Mouse (Mus musculus) kidney, postnatal 0 days (tissue): ENCODE results near the gene Xrcc4. TPM values are rescaled to one million over a fixed set of nuclear protein-coding genes. Genes with fewer than 3 reads are reported as not detected.

Source experiments
- ATAC-seq: fragments of 200-750 bp; cut with Nextera tagmentation; replicated peaks from 2 replicates; pipeline ENCODE4 v1.8.0; 2017; ENCODE audit warnings: low read depth, moderate number of reproducible peaks, moderate TSS enrichment, moderate library complexity; ENCODE audit not compliant: low FRiP score
- DNase-seq: peaks from one replicate; pipeline ENCODE4 v3.0.0-alpha.2; 2016; ENCODE audit warnings: low spot score
- H3K27ac ChIP-seq: fragments of 300-500 bp; sonication (generic); 2 replicates; pipeline ENCODE4 v1.5.1; 2014; ENCODE audit warnings: mild to moderate bottlenecking
- H3K27me3 ChIP-seq: fragments of 300-500 bp; sonication (generic); 2 replicates; pipeline ENCODE4 v1.6.1; 2014; ENCODE audit warnings: low read length, mixed read lengths; ENCODE audit not compliant: insufficient read depth
- H3K36me3 ChIP-seq: fragments of 300-500 bp; sonication (generic); 2 replicates; pipeline ENCODE4 v1.6.1; 2014; ENCODE audit warnings: low read length, mixed read lengths; ENCODE audit not compliant: insufficient read depth
- H3K4me1 ChIP-seq: fragments of 300-500 bp; sonication (generic); replicated peaks from 2 replicates; pipeline ENCODE4 v1.6.1; 2014; ENCODE audit warnings: antibody characterized with exemption, low read length, mixed read lengths; ENCODE audit not compliant: insufficient read depth
- H3K4me2 ChIP-seq: fragments of 300-500 bp; sonication (generic); 2 replicates; pipeline ENCODE4 v1.6.1; 2014; ENCODE audit warnings: mild to moderate bottlenecking, low read length, moderate library complexity, mixed read lengths
- H3K4me3 ChIP-seq: fragments of 300-500 bp; sonication (generic); replicated peaks from 2 replicates; pipeline ENCODE4 v1.5.1; 2014; ENCODE audit warnings: low read depth, low read length
- H3K9ac ChIP-seq: fragments of 300-500 bp; sonication (generic); 2 replicates; pipeline ENCODE4 v1.6.1; 2014; ENCODE audit warnings: low read depth, low read length
- H3K9me3 ChIP-seq: fragments of 300-500 bp; sonication (generic); replicated peaks from 2 replicates; pipeline ENCODE4 v1.6.1; 2016; ENCODE audit warnings: low read length, inconsistent platforms, mixed read lengths
- CTCF ChIP-seq: IDR thresholded peaks from 2 replicates; pipeline ENCODE4 v1.5.1; 2016; ENCODE audit warnings: antibody characterized with exemption, low read depth, mild to moderate bottlenecking, moderate library complexity
- WGBS: fragments of 180-500 bp; shearing (Covaris S2); extraction: QIAGEN DNeasy Blood & Tissue Kit; methylation state at CpG from one replicate; pipeline ENCODE4 v1.1.7; 2014; 5-methylcytosine and 5-hydroxymethylcytosine counted together
- polyA plus RNA-seq: library from polyadenylated mRNA; unstranded; fragments of >200 nt; fragmentation: Nextera tagmentation; extraction: Ambion mirVana; gene quantifications from 2 replicates; pipeline ENCODE4 v1.2.1, GENCODE M21; 2015

Gene Xrcc4
- polyA plus RNA-seq, 1 experiment from 2014 or later, result 20.8 TPM

DNA sequence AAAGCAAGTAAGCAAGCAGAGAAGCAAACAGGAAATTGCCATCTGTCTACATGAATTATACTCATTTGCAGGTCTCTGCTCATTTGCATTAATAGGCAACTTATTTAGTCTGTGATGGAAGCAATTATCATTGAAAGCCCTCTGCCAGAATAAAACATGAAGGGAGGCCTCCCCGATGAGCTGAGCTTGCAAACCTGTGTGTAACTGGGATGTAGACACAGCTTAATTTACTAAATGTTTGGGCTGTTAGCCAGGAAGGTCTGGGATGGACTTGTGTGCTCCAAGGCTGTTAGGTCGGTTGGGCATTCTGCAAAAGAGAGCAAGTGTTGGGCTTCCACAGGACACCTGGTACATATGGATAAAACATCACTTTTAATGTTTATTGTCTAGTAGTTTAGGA is 208.1 kb downstream of the Xrcc4 start:
- Histone ChIP-seq H3K9me3 (no peaks in the 10 kb centered on the region), H3K27ac (no peak overlapping the region), H3K4me1 (no peaks in the 10 kb centered on the region), H3K9ac (no peak overlapping the region), H3K27me3 (no peaks in the 10 kb centered on the region), H3K36me3 (no peaks in the 10 kb centered on the region), H3K4me2 (no peak overlapping the region), H3K4me3 (no peak overlapping the region)
- no peak for TF ChIP-seq CTCF
- ATAC-seq (no peak), DNase-seq (no peak)
- 47% methylated on average over 2 of the region's 2 CpGs for WGBS

DNA sequence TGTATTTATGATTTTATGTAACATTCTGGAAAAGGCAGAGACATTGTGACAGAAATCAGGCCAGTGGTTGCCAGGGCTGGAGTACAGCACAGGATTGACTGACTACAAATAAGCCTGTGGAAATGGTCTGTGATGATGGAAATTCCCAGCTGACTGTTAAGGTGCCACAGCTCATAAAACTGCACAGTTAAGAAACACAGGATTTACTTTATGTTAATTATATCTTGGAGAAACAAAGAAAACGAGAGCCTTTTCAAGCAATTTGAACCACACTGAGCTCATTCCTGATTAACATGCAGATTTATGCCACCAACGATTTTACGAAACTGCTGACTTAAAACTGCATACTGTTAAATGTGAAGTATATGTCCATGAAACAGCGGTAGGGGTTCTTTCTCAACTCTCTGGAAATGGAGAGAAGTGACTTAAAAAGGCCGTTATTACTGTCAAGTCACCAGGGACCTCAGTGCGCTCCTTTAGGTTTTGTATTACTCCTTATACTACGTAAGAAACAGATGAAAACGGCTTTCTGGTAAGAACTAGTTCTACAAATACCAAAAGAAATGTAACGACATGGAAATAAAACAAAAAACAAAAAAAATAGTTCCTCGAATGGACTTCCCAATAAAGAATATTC is 210.5 kb downstream of the Xrcc4 start:
- Histone ChIP-seq H3K36me3 (no peaks in the 10 kb centered on the region), H3K4me3 (no peak overlapping the region), H3K27me3 (no peaks in the 10 kb centered on the region), H3K4me2 (no peak overlapping the region), H3K9ac (no peak overlapping the region), H3K9me3 (no peaks in the 10 kb centered on the region), H3K27ac (no peak overlapping the region), H3K4me1 (no peaks in the 10 kb centered on the region)
- ATAC-seq (no peak), DNase-seq (no peak)
- WGBS, result 72% methylated on average over 10 of the region's 10 CpGs
- TF ChIP-seq CTCF, result no peak

DNA sequence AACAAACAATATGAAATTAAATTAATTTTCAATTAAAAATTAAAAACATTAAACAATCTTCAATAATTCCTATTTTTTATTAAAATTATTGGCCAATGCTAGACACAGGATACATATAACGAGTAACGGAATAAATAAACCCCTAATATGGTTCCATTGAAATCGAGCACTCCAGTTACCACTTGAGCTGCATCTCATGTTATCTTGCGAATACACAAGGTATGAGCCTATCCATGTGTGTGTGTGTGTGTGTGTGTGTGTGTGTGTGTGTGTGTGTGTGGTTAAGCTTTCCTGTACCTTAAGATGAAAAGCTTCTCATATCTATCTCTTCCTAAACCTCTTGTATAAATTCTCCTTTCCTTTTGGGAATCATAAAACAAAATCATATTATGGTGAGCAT is 213.9 kb downstream of the Xrcc4 start:
- WGBS, result 97% methylated on average over 4 of the region's 4 CpGs
- H3K36me3 ChIP-seq, result no peaks in the 10 kb centered on the region
- H3K27ac ChIP-seq, result no peak overlapping the region
- no peak overlapping the region for H3K4me2 ChIP-seq
- no peaks in the 10 kb centered on the region for H3K27me3 ChIP-seq
- no peaks in the 10 kb centered on the region for H3K4me1 ChIP-seq
- H3K4me3 ChIP-seq, result no peak overlapping the region
- TF ChIP-seq CTCF, result no peak
- H3K9ac ChIP-seq, result no peak overlapping the region
- no peaks in the 10 kb centered on the region for H3K9me3 ChIP-seq
- no peak for DNase-seq
- ATAC-seq, result no peak

DNA sequence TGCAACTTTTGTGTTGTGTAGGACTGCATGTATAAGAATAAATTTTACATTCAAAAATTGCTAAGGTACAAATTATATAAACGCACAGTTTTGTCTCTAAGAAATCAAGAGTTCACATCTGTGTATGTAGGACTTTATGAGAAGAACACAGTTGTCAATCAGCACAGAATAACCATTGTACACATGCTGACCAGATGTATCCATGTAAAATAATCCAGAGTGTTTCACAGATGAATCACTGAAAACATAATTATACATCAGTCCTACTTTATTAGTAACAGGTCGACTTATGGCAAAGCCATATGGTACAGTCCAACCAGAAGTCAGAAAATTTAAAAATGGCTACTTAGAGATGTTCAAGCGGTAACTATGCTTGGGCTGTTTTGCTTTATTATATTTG is 216.7 kb downstream of the Xrcc4 start:
- TF ChIP-seq CTCF, result no peak
- Histone ChIP-seq H3K4me3 (no peak overlapping the region), H3K4me2 (no peak overlapping the region), H3K27ac (no peak overlapping the region), H3K9me3 (no peaks in the 10 kb centered on the region), H3K9ac (no peak overlapping the region), H3K27me3 (no peaks in the 10 kb centered on the region), H3K4me1 (no peaks in the 10 kb centered on the region), H3K36me3 (no peaks in the 10 kb centered on the region)
- ATAC-seq, result no peak
- WGBS, result 84% methylated on average over 3 of the region's 3 CpGs
- DNase-seq, result no peak

DNA sequence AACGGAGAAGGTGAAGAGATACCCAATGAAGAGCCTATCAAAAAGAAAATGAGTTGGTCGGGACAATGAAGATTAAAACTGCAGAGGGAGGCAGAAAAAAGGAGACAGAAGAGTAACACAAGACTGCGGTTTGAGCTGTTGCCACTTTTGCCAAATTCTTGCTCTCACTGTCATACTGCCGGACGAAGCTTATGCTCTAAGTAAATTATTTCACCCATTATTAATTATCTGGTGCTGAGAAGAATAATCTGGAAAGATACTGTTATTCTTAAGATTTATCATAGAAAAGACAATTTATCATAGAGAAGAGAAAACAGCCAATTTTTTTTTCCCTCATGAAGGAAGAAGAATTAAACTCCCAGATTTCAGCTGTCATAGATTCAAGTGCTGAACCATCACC is 235.3 kb downstream of the Xrcc4 start:
- DNase-seq (peak; percentile 37), ATAC-seq (no peak)
- H3K4me1 ChIP-seq, result no peaks in the 10 kb centered on the region
- no peak for TF ChIP-seq CTCF
- no peak overlapping the region for H3K9ac ChIP-seq
- H3K36me3 ChIP-seq, result no peaks in the 10 kb centered on the region
- H3K27ac ChIP-seq, result no peak overlapping the region
- no peaks in the 10 kb centered on the region for H3K9me3 ChIP-seq
- H3K27me3 ChIP-seq, result no peaks in the 10 kb centered on the region
- no peak overlapping the region for H3K4me2 ChIP-seq
- H3K4me3 ChIP-seq, result no peak overlapping the region
- WGBS, result 72% methylated on average over 5 of the region's 5 CpGs

DNA sequence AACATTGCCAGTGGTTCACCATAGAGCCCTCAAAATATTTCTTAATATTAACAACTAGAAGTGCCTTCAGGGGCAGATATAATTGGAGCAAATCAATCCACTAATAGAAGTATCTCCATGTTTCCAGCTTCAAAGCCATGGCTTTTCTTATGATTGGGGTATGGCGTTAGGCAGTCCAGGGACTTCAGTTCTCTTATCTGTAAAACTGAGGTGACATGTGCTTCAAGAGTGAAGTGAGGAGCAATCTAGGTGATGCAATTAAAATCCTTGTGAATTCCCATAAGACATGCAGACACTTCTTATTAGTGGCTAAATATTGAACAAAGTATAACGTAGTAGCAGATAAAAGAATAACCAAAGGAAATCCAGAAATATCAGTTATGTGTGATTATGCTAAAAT is 238.7 kb downstream of the Xrcc4 start:
- no peak for TF ChIP-seq CTCF
- H3K36me3 ChIP-seq, result no peaks in the 10 kb centered on the region

DNA sequence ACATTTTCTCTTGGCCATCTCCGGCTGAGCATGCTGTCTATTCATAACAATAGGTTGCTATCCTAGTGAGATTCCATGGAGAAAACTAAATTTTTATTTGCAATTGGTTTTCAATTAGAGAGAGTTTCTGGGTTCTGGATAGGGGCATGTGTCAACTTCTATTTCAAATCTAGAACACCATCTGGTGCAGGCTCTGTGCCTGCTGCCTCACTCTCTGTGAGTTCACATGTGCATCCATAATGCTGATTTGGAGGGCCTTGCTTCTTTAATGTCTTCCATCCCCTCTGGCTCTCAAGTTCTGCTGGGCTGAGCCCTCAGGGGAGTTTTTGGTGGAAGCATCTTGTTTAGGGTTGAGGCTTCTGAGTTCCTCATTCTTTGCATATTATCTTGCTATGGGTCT is 239.5 kb downstream of the Xrcc4 start:
- TF ChIP-seq CTCF, result no peak
- no peak for ATAC-seq

More for the DNA sequence above, 238.7 kb downstream of the Xrcc4 start:
- Histone ChIP-seq H3K4me1 (no peaks in the 10 kb centered on the region), H3K9me3 (no peaks in the 10 kb centered on the region), H3K9ac (no peak overlapping the region), H3K4me2 (no peak overlapping the region), H3K4me3 (no peak overlapping the region), H3K27ac (no peak overlapping the region), H3K27me3 (no peaks in the 10 kb centered on the region)
- no peak for ATAC-seq
- whole genome bisulfite sequencing, result 95% methylated on average over 2 of the region's 2 CpGs
- DNase-seq, result no peak

More for the DNA sequence above, 239.5 kb downstream of the Xrcc4 start:
- Histone ChIP-seq H3K9me3 (no peaks in the 10 kb centered on the region), H3K4me2 (no peak overlapping the region), H3K4me3 (no peak overlapping the region), H3K36me3 (no peaks in the 10 kb centered on the region), H3K9ac (no peak overlapping the region), H3K4me1 (no peaks in the 10 kb centered on the region), H3K27ac (no peak overlapping the region), H3K27me3 (no peaks in the 10 kb centered on the region)
- no peak for DNase-seq
- 97% methylated on average over 1 of the region's 1 CpGs for WGBS
